Mouse (Mus musculus) MEL (cell line): ENCODE measurements around the gene Tbxa2r. TPM values are rescaled to one million over a fixed set of nuclear protein-coding genes. Genes with fewer than 3 reads are reported as not detected.

ENCODE experiments used
- DNase-seq: peaks from one replicate; pipeline ENCODE4 v3.0.0; 2011; ENCODE audit warnings: low read depth, low spot score
- H3K27ac ChIP-seq: 2 replicates; pipeline ENCODE4 v1.5.1; 2012; ENCODE audit warnings: low read depth, mild to moderate bottlenecking, control low read depth, low read length, moderate library complexity; ENCODE audit not compliant: control insufficient read depth
- H3K27me3 ChIP-seq, 2 experiments: fragments of 150-350 bp in 1 of 2; sonication (generic) in 1 of 2; 2 replicates each; pipeline ENCODE4 v1.6.1; 2012; ENCODE audit warnings: low read length in 2 of 2, mild to moderate bottlenecking in 2 of 2, improper control_type of control experiment in 1 of 2, moderate library complexity in 1 of 2; ENCODE audit not compliant: insufficient read depth in 2 of 2, control insufficient read depth in 1 of 2
- H3K36me3 ChIP-seq, 2 experiments: 2 replicates each; pipeline ENCODE4 v1.6.1; 2012 to 2014; ENCODE audit warnings: low read length in 2 of 2, improper control_type of control experiment in 1 of 2, inconsistent platforms in 1 of 2, mild to moderate bottlenecking in 1 of 2; ENCODE audit not compliant: insufficient read depth in 2 of 2, control insufficient read depth in 1 of 2
- H3K4me1 ChIP-seq, 2 experiments: fragments of 150-350 bp in 1 of 2; sonication (generic) in 1 of 2; 2 replicates each; pipeline ENCODE4 v1.6.1; 2012; ENCODE audit warnings: low read length in 2 of 2, improper control_type of control experiment in 1 of 2, mild to moderate bottlenecking in 1 of 2; ENCODE audit not compliant: insufficient read depth in 2 of 2, control insufficient read depth in 1 of 2
- H3K4me3 ChIP-seq, 2 experiments: fragments of 150-350 bp in 1 of 2; sonication (generic) in 1 of 2; 2 replicates each; pipeline ENCODE4 v1.5.1; 2012; ENCODE audit warnings: low read depth in 2 of 2, low read length in 2 of 2, mild to moderate bottlenecking in 2 of 2, moderate library complexity in 2 of 2, control low read depth in 1 of 2, improper control_type of control experiment in 1 of 2; ENCODE audit not compliant: control insufficient read depth in 1 of 2, insufficient read depth in 1 of 2
- H3K79me2 ChIP-seq: 2 replicates; pipeline ENCODE4 v1.6.1; 2012; ENCODE audit warnings: mild to moderate bottlenecking, low read length, moderate library complexity; ENCODE audit not compliant: control insufficient read depth, poor library complexity, insufficient read depth
- H3K9ac ChIP-seq: 2 replicates; pipeline ENCODE4 v1.6.1; 2012; ENCODE audit warnings: low read depth, mild to moderate bottlenecking, control low read depth, low read length, moderate library complexity; ENCODE audit not compliant: control insufficient read depth, poor library complexity, severe bottlenecking
- H3K9me3 ChIP-seq: fragments of 150-350 bp; sonication (generic); replicated peaks from 2 replicates; pipeline ENCODE4 v1.6.1; 2012; ENCODE audit warnings: mild to moderate bottlenecking, low read length, improper control_type of control experiment, moderate library complexity; ENCODE audit not compliant: insufficient read depth
- CHD2 ChIP-seq: IDR thresholded peaks from 2 replicates; pipeline ENCODE4 v1.6.1; 2011; ENCODE audit warnings: low read length, improper control_type of control experiment
- CTCF ChIP-seq, 3 experiments: IDR thresholded peaks in 2 of 3; conservative IDR thresholded peaks in 1 of 3; 2 replicates each; pipeline ENCODE4 v1.5.1; 2011 to 2012; ENCODE audit warnings: low read length in 3 of 3, low read depth in 2 of 3, mild to moderate bottlenecking in 2 of 3, improper control_type of control experiment in 1 of 3, inconsistent platforms in 1 of 3, mixed read lengths in 1 of 3, moderate library complexity in 1 of 3; ENCODE audit not compliant: control insufficient read depth in 1 of 3, insufficient read depth in 1 of 3, poor library complexity in 1 of 3, severe bottlenecking in 1 of 3
- ETS1 ChIP-seq: IDR thresholded peaks from 2 replicates; pipeline ENCODE4 v1.6.1; 2012; ENCODE audit warnings: low read depth, mild to moderate bottlenecking, inconsistent platforms, low read length, improper control_type of control experiment, moderate library complexity
- GATA1 ChIP-seq: IDR thresholded peaks from 2 replicates; pipeline ENCODE4 v1.6.1; 2011; ENCODE audit warnings: low read depth, low read length, improper control_type of control experiment
- HCFC1 ChIP-seq: IDR thresholded peaks from 2 replicates; pipeline ENCODE4 v1.6.1; 2012; ENCODE audit warnings: low read depth, mild to moderate bottlenecking, inconsistent platforms, low read length, improper control_type of control experiment, moderate library complexity
- KAT2A ChIP-seq: conservative IDR thresholded peaks from 2 replicates; pipeline ENCODE4 v1.6.1; 2012; ENCODE audit warnings: low read depth, low read length, improper control_type of control experiment, inconsistent platforms
- MAFK ChIP-seq: IDR thresholded peaks from 2 replicates; pipeline ENCODE4 v1.6.1; 2011; ENCODE audit warnings: low read depth, mild to moderate bottlenecking, low read length, improper control_type of control experiment, borderline replicate concordance
- MAX ChIP-seq: IDR thresholded peaks from 2 replicates; pipeline ENCODE4 v1.6.1; 2011; ENCODE audit warnings: low read length, improper control_type of control experiment
- MAZ ChIP-seq: IDR thresholded peaks from 2 replicates; pipeline ENCODE4 v1.6.1; 2012; ENCODE audit warnings: low read depth, mild to moderate bottlenecking, inconsistent platforms, low read length, improper control_type of control experiment
- MEF2A ChIP-seq: IDR thresholded peaks from 2 replicates; pipeline ENCODE4 v1.6.1; 2014; ENCODE audit warnings: low read depth, mild to moderate bottlenecking, inconsistent platforms, low read length, improper control_type of control experiment; ENCODE audit not compliant: poor library complexity, insufficient replicate concordance, severe bottlenecking; ENCODE audit errors: extremely low read depth
- NRF1 ChIP-seq: IDR thresholded peaks from 2 replicates; pipeline ENCODE4 v1.6.1; 2014; ENCODE audit warnings: low read depth, mild to moderate bottlenecking, inconsistent platforms, low read length, improper control_type of control experiment, moderate library complexity; ENCODE audit not compliant: poor library complexity, insufficient read depth, severe bottlenecking
- POLR2A ChIP-seq, 2 experiments: IDR thresholded peaks; 2 replicates each; pipeline ENCODE4 v1.6.1; 2011 to 2012; ENCODE audit warnings: low read length in 2 of 2, mild to moderate bottlenecking in 2 of 2, control low read depth in 1 of 2, improper control_type of control experiment in 1 of 2, low read depth in 1 of 2, moderate library complexity in 1 of 2; ENCODE audit not compliant: control insufficient read depth in 1 of 2, insufficient read depth in 1 of 2, poor library complexity in 1 of 2
- POLR2AphosphoS5 ChIP-seq: IDR thresholded peaks from 2 replicates; pipeline ENCODE4 v1.6.1; 2012; ENCODE audit warnings: low read depth, borderline replicate concordance, mild to moderate bottlenecking, inconsistent platforms, low read length, moderate library complexity, mixed read lengths
- RAD21 ChIP-seq: IDR thresholded peaks from 2 replicates; pipeline ENCODE4 v1.6.1; 2011; ENCODE audit warnings: mild to moderate bottlenecking, low read depth, low read length, improper control_type of control experiment
- SMC3 ChIP-seq: IDR thresholded peaks from 2 replicates; pipeline ENCODE4 v1.6.1; 2011; ENCODE audit warnings: low read depth, low read length, improper control_type of control experiment
- UBTF ChIP-seq: IDR thresholded peaks from 2 replicates; pipeline ENCODE4 v1.6.1; 2012; ENCODE audit warnings: low read depth, mild to moderate bottlenecking, inconsistent platforms, low read length, improper control_type of control experiment, moderate library complexity, borderline replicate concordance; ENCODE audit not compliant: insufficient read depth
- USF2 ChIP-seq, 2 experiments: IDR thresholded peaks; 2 replicates each; pipeline ENCODE4 v1.6.1; 2011 to 2012; ENCODE audit warnings: improper control_type of control experiment in 2 of 2, low read length in 2 of 2, borderline replicate concordance in 1 of 2, inconsistent platforms in 1 of 2, low read depth in 1 of 2, mild to moderate bottlenecking in 1 of 2; ENCODE audit not compliant: insufficient read depth in 1 of 2
- ZC3H11A ChIP-seq: IDR thresholded peaks from 2 replicates; pipeline ENCODE4 v1.6.1; 2012; ENCODE audit warnings: low read depth, mild to moderate bottlenecking, inconsistent platforms, low read length, improper control_type of control experiment
- ZMIZ1 ChIP-seq: IDR thresholded peaks from 2 replicates; pipeline ENCODE4 v1.6.1; 2012; ENCODE audit warnings: low read depth, mild to moderate bottlenecking, inconsistent platforms, low read length, improper control_type of control experiment, moderate library complexity
- ZNF384 ChIP-seq: IDR thresholded peaks from 2 replicates; pipeline ENCODE4 v1.6.1; 2012; ENCODE audit warnings: low read depth, mild to moderate bottlenecking, inconsistent platforms, low read length, improper control_type of control experiment
- polyA plus RNA-seq, 2 experiments: library from polyadenylated mRNA; stranded (reverse) in 1 of 2; unstranded in 1 of 2; fragments of >175 nt in 1 of 2; fragments of >200 nt in 1 of 2; gene quantifications; 2 replicates each; pipeline versions ENCODE4 v1.2.1 to v1.2.4; 2012; ENCODE audit warnings: low replicate concordance in 2 of 2, low read depth in 1 of 2; ENCODE audit not compliant: insufficient read length in 2 of 2, insufficient read depth in 1 of 2, missing spikeins in 1 of 2
- total RNA-seq: library from RNA; depleted of rRNA; stranded (reverse); fragments of 300-350 nt; gene quantifications from 2 replicates; pipeline ENCODE4 v1.2.3, GENCODE M21; 2012

Gene Tbxa2r
- total and polyA plus RNA-seq, 3 experiments = 0.31 TPM; not detected in 2

DNA sequence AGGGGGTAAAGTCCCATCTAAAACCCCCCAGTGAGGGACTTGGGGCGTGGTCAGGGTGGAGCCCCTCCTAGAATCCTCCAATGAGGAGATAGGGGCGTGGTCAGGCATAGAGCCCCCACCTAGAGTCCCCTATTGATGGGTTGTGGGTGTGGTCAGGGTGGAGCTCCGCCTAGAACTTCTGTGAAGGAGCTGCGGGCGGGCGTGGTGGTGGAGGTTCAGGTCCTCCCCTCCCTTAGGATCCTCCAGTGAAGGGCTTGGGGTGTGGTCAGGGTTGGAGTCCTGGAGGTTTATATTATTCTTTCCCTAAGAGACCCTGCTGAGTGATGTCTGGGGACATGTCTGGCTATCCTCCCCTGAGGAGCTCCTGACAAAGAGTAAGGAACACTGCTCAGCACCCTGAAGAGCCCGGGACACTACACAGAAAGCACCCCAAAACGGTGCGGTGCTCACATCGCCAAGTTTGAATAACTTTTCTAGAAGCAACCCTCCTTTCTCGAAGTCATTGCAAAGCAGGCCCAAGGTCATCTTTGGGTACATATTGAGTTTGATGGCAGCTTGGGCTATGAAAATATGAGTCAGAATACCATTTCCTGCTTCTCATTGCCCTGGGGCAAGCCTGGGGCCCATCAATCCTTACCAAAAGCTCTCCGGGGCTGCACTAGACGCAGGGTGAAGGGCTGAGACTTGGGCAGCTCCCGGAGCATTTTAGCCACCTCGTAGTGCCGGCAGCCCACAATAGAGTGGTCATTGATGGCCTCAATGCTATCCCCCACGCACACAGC is 12.2 kb downstream of the Tbxa2r start:
- peaks cover 8% of the 10 kb centered on the region in 2 experiments; a peak in 3 of 4 replicates for H3K4me1 ChIP-seq
- no peak overlapping the region for H3K27ac ChIP-seq

DNA sequence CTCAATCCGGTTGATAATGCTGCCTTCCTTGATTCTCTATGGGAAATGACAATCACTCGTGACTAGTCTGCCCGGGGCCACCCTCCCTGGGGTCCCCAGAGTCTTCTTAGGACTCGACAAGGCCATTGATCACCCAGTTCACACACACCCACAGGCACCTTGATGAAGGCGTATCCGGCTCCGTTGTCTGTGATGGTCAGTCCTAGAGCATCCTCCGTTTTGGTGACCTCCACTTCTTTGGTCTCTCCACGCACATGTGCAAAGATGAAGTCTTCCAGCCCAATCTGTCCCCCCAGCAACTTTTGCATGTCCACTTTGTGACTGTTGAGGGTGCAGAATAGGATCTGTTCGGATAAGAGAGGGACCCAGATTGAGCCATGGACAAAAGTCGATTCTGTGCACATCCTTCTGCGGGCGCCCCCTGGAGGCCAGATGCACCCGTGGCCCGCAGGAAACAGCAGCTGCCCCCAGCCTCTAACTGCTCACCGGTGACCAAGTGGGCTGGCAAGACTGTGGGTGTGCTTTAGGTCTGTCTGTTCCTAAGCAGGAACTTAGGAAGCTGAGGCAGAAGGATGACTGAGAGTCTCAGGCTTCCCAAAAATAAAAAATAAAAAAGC is 12.9 kb downstream of the Tbxa2r start:
- H3K4me1 ChIP-seq = peaks cover 8% of the 10 kb centered on the region in 2 experiments; a peak in 3 of 4 replicates
- peak; percentile 59 for DNase-seq
- no peaks in the 10 kb centered on the region; a peak in 1 of 4 replicates for H3K36me3 ChIP-seq
- no peak for TF ChIP-seq HCFC1
- peak; percentile 55 for TF ChIP-seq SMC3
- peak; percentile 64 to 91 (median 79) for TF ChIP-seq CTCF (IDR thresholded peaks at IDR 0.05 in 2 of 3, conservative IDR thresholded peaks at IDR 0.05 in 1 of 3; ENCODE audit: control insufficient read depth in 1 of 3, insufficient read depth in 1 of 3, low read depth in 2 of 3, low read length in 3 of 3, poor library complexity in 1 of 3, severe bottlenecking in 1 of 3)
- TF ChIP-seq RAD21 = 0 out of 2 replicates have a peak, but pooled peaks have one; percentile 8
- H3K79me2 ChIP-seq = no peaks in the 10 kb centered on the region
- H3K27me3 ChIP-seq = no peaks in the 10 kb centered on the region; a peak in 1 of 4 replicates
- H3K9me3 ChIP-seq = no peaks in the 10 kb centered on the region
- H3K27ac ChIP-seq = no peak overlapping the region
- no peak overlapping the region for H3K9ac ChIP-seq
- no peak overlapping the region for H3K4me3 ChIP-seq

More for the DNA sequence above, 12.2 kb downstream of the Tbxa2r start:
- no peaks in the 10 kb centered on the region for H3K9me3 ChIP-seq
- no peak overlapping the region for H3K4me3 ChIP-seq
- no peaks in the 10 kb centered on the region; a peak in 1 of 4 replicates for H3K27me3 ChIP-seq
- H3K9ac ChIP-seq = no peak overlapping the region
- no peaks in the 10 kb centered on the region for H3K79me2 ChIP-seq
- H3K36me3 ChIP-seq = no peaks in the 10 kb centered on the region; a peak in 1 of 4 replicates
- DNase-seq = no peak
- TF ChIP-seq MAFK (no peak), UBTF (no peak), MEF2A (no peak), MAX (no peak), POLR2A (IDR thresholded peaks at IDR 0.05; ENCODE audit: control insufficient read depth in 1 of 2, insufficient read depth in 1 of 2, low read depth in 1 of 2, low read length in 2 of 2, poor library complexity in 1 of 2) (no peak), USF2 (IDR thresholded peaks at IDR 0.05; ENCODE audit: borderline replicate concordance in 1 of 2, insufficient read depth in 1 of 2, low read depth in 1 of 2, low read length in 2 of 2) (no peak), POLR2AphosphoS5 (no peak), CHD2 (no peak), ZMIZ1 (no peak), SMC3 (no peak), NRF1 (no peak), KAT2A (no peak), ZNF384 (no peak), GATA1 (no peak), RAD21 (no peak), MAZ (no peak), ETS1 (no peak), ZC3H11A (no peak)
